Mouse (Mus musculus) ES-Bruce4 (cell line): ENCODE measurements around the gene Sin3a.

ENCODE experiments used
- CTCF ChIP-seq: IDR thresholded peaks from one replicate; pipeline ENCODE4 v1.8.1; 2011; ENCODE audit warnings: low read depth, low read length
- POLR2A ChIP-seq: IDR thresholded peaks from one replicate; pipeline ENCODE4 v1.8.1; 2011; ENCODE audit warnings: low read length; ENCODE audit not compliant: insufficient read depth

DNA sequence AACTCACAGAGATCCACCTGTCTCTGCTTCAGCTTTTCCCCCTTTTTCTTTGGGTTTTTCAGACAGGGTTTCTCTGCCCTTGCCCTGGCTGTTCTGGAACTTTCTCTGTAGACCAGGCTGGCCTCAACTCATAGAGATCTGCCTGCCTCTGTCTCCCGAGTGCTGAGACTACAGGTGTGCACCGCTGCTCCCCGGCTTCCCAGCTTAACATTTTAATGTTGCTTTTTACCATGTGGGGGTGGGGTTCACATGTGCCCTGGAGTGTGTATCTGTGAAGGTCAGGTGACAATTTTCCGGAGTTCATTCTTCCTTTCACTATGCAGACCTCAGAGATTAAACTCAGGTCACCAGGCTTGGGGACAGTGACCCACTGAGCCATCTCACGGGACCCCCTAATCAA is 78.4 kb downstream of the Sin3a start:
- TF ChIP-seq CTCF (no peak), POLR2A (no peak)
